Mouse (Mus musculus) embryonic facial prominence, embryonic 10.5 days (tissue): ENCODE results near the gene Gm17324. TPM values are rescaled to one million over a fixed set of nuclear protein-coding genes. Genes with fewer than 3 reads are reported as not detected.

Source experiments
- DNase-seq: peaks from one replicate; pipeline ENCODE4 v3.0.0-alpha.2; 2017; ENCODE audit warnings: low spot score
- H3K27ac ChIP-seq: fragments of 300-500 bp; sonication (generic); replicated peaks from 2 replicates; pipeline ENCODE4 v1.5.1; 2016; ENCODE audit warnings: mild to moderate bottlenecking
- H3K27me3 ChIP-seq: fragments of 300-500 bp; sonication (generic); replicated peaks from 2 replicates; pipeline ENCODE4 v1.6.1; 2016; ENCODE audit warnings: low read depth, mild to moderate bottlenecking; ENCODE audit not compliant: poor library complexity, severe bottlenecking
- H3K36me3 ChIP-seq: fragments of 300-500 bp; sonication (generic); replicated peaks from 2 replicates; pipeline ENCODE4 v1.6.1; 2016; ENCODE audit warnings: mild to moderate bottlenecking, moderate library complexity
- H3K4me1 ChIP-seq: fragments of 300-500 bp; sonication (generic); 2 replicates; pipeline ENCODE4 v1.6.1; 2016
- H3K4me3 ChIP-seq: fragments of 300-500 bp; sonication (generic); 2 replicates; pipeline ENCODE4 v1.5.1; 2016; ENCODE audit warnings: mild to moderate bottlenecking, moderate library complexity
- H3K9me3 ChIP-seq: fragments of 300-500 bp; sonication (generic); 2 replicates; pipeline ENCODE4 v1.6.1; 2016; ENCODE audit warnings: mild to moderate bottlenecking
- WGBS: fragments of 180-500 bp; shearing (Covaris S2); methylation state at CpG from one replicate; pipeline ENCODE4 v1.1.7; 2016; 5-methylcytosine and 5-hydroxymethylcytosine counted together
- polyA plus RNA-seq: library from polyadenylated mRNA; unstranded; fragments of >200 nt; fragmentation: Nextera tagmentation; extraction: Ambion mirVana; gene quantifications from 2 replicates; pipeline ENCODE4 v1.2.1, GENCODE M21; 2016

Gene Gm17324
- polyA plus RNA-seq, 1 experiment from 2014 or later, result 0.30 TPM

- WGBS, result 65% methylated on average over 5 of the region's 5 CpGs
- H3K4me3 ChIP-seq, result no peak overlapping the region
- no peak overlapping the region for H3K27ac ChIP-seq
- no peaks in the 10 kb centered on the region for H3K9me3 ChIP-seq
- peaks cover 44% of the 10 kb centered on the region for H3K36me3 ChIP-seq
- H3K27me3 ChIP-seq, result peaks cover 19% of the 10 kb centered on the region
- DNase-seq, result no peak
- H3K4me1 ChIP-seq, result peaks cover 13% of the 10 kb centered on the region
These were observed 1.8 kb upstream of the Gm17324 start for GRCm38 (mm10) chr9:78450404-78450803.

- H3K27me3 ChIP-seq, result peaks cover 47% of the 10 kb centered on the region
- H3K36me3 ChIP-seq, result peaks cover 19% of the 10 kb centered on the region
- WGBS, result 29% methylated on average over 9 of the region's 9 CpGs
- H3K4me3 ChIP-seq, result peak overlapping the region; percentile 100
- H3K27ac ChIP-seq, result peak overlapping the region; percentile 89
- peaks cover 20% of the 10 kb centered on the region for H3K4me1 ChIP-seq
- H3K9me3 ChIP-seq, result no peaks in the 10 kb centered on the region
- DNase-seq, result peak; percentile 20
These were observed 997 bp downstream of the Gm17324 start for GRCm38 (mm10) chr9:78447606-78447972.

GRCm38 (mm10) chr9:78442579-78443392 is 5.8 kb downstream of the Gm17324 start, which contains the start of gene Cgas:
Gene Cgas, minus strand, starts transcription at chr9:78443237.
- peak; percentile 67 for DNase-seq
- 1% methylated on average over 81 of the region's 81 CpGs for WGBS
- Histone ChIP-seq H3K9me3 (no peaks in the 10 kb centered on the region), H3K36me3 (no peaks in the 10 kb centered on the region), H3K4me1 (peaks cover 10% of the 10 kb centered on the region), H3K27me3 (peaks cover 88% of the 10 kb centered on the region), H3K27ac (peak within 1 kb of the TSS; percentile 74), H3K4me3 (peak within 1 kb of the TSS; percentile 58)

- 6% methylated on average over 9 of the region's 9 CpGs for WGBS
- peaks cover 87% of the 10 kb centered on the region for H3K27me3 ChIP-seq
- H3K4me3 ChIP-seq, result peak overlapping the region; percentile 58
- no peak for DNase-seq
- H3K9me3 ChIP-seq, result no peaks in the 10 kb centered on the region
- no peaks in the 10 kb centered on the region for H3K36me3 ChIP-seq
- peaks cover 8% of the 10 kb centered on the region for H3K4me1 ChIP-seq
- H3K27ac ChIP-seq, result no peak overlapping the region
These were observed 6.4 kb downstream of the Gm17324 start for GRCm38 (mm10) chr9:78442237-78442578.

GRCm38 (mm10) chr9:78439426-78439825 is 9.2 kb downstream of the Gm17324 start:
- Histone ChIP-seq H3K27me3 (peaks cover 59% of the 10 kb centered on the region), H3K9me3 (no peaks in the 10 kb centered on the region), H3K36me3 (no peaks in the 10 kb centered on the region), H3K4me1 (peaks cover 8% of the 10 kb centered on the region), H3K27ac (no peak overlapping the region), H3K4me3 (no peak overlapping the region)
- WGBS, result 67% methylated on average over 5 of the region's 5 CpGs
- DNase-seq, result no peak

- Histone ChIP-seq H3K27me3 (peaks cover 14% of the 10 kb centered on the region), H3K27ac (no peak overlapping the region), H3K36me3 (no peaks in the 10 kb centered on the region), H3K4me1 (peaks cover 4% of the 10 kb centered on the region), H3K9me3 (no peaks in the 10 kb centered on the region), H3K4me3 (no peak overlapping the region)
- WGBS, result 88% methylated on average over 5 of the region's 5 CpGs
- no peak for DNase-seq
These were observed 16.1 kb downstream of the Gm17324 start for GRCm38 (mm10) chr9:78432471-78432870.

- Histone ChIP-seq H3K36me3 (no peaks in the 10 kb centered on the region), H3K27ac (no peak overlapping the region), H3K9me3 (no peaks in the 10 kb centered on the region), H3K27me3 (peaks cover 15% of the 10 kb centered on the region), H3K4me1 (peaks cover 6% of the 10 kb centered on the region), H3K4me3 (no peak overlapping the region)
- no peak for DNase-seq
- 73% methylated on average over 6 of the region's 6 CpGs for WGBS
These were observed 18.1 kb downstream of the Gm17324 start for GRCm38 (mm10) chr9:78430486-78430885.

- no peaks in the 10 kb centered on the region for H3K9me3 ChIP-seq
These were observed 19.0 kb downstream of the Gm17324 start for GRCm38 (mm10) chr9:78429551-78429950.

GRCm38 (mm10) chr9:78428870-78429432 is 19.6 kb downstream of the Gm17324 start:
- 89% methylated on average over 4 of the region's 4 CpGs for WGBS
- Histone ChIP-seq H3K4me3 (no peak overlapping the region), H3K36me3 (no peaks in the 10 kb centered on the region), H3K27me3 (peaks cover 15% of the 10 kb centered on the region), H3K27ac (no peak overlapping the region), H3K4me1 (peaks cover 6% of the 10 kb centered on the region), H3K9me3 (no peaks in the 10 kb centered on the region)
- no peak for DNase-seq

More at GRCm38 (mm10) chr9:78429551-78429950, 19.0 kb downstream of the Gm17324 start:
- Histone ChIP-seq H3K27me3 (peaks cover 15% of the 10 kb centered on the region), H3K4me1 (peaks cover 6% of the 10 kb centered on the region), H3K4me3 (no peak overlapping the region), H3K27ac (no peak overlapping the region), H3K36me3 (no peaks in the 10 kb centered on the region)
- DNase-seq, result no peak
- WGBS, result 64% methylated on average over 2 of the region's 2 CpGs

GRCm38 (mm10) chr9:78428185-78428584 is 20.4 kb downstream of the Gm17324 start:
- H3K36me3 ChIP-seq, result no peaks in the 10 kb centered on the region
- 74% methylated on average over 6 of the region's 6 CpGs for WGBS

GRCm38 (mm10) chr9:78427362-78427781 is 21.2 kb downstream of the Gm17324 start:
- Histone ChIP-seq H3K4me1 (peaks cover 6% of the 10 kb centered on the region), H3K9me3 (no peaks in the 10 kb centered on the region), H3K36me3 (no peaks in the 10 kb centered on the region), H3K4me3 (peak overlapping the region; percentile 53), H3K27me3 (peaks cover 15% of the 10 kb centered on the region), H3K27ac (peak overlapping the region; percentile 35; the same call in 1 of the 2 replicates)
- WGBS, result 36% methylated on average over 27 of the region's 27 CpGs
- no peak for DNase-seq

More at GRCm38 (mm10) chr9:78428185-78428584, 20.4 kb downstream of the Gm17324 start:
- Histone ChIP-seq H3K4me3 (no peak overlapping the region), H3K27me3 (peaks cover 15% of the 10 kb centered on the region), H3K27ac (no peak overlapping the region), H3K9me3 (no peaks in the 10 kb centered on the region), H3K4me1 (peaks cover 6% of the 10 kb centered on the region)
- no peak for DNase-seq

- peaks cover 27% of the 10 kb centered on the region for H3K27me3 ChIP-seq
- no peaks in the 10 kb centered on the region for H3K4me1 ChIP-seq
- H3K9me3 ChIP-seq, result no peaks in the 10 kb centered on the region
- no peaks in the 10 kb centered on the region for H3K36me3 ChIP-seq
- 94% methylated on average over 7 of the region's 7 CpGs for WGBS
- DNase-seq, result no peak
- no peak overlapping the region for H3K4me3 ChIP-seq
- H3K27ac ChIP-seq, result no peak overlapping the region
These were observed 47.0 kb downstream of the Gm17324 start for GRCm38 (mm10) chr9:78401596-78401995.

- 90% methylated on average over 5 of the region's 5 CpGs for WGBS
- no peak for DNase-seq
- Histone ChIP-seq H3K4me1 (peaks cover 8% of the 10 kb centered on the region), H3K27ac (no peak overlapping the region), H3K9me3 (no peaks in the 10 kb centered on the region), H3K27me3 (peaks cover 37% of the 10 kb centered on the region), H3K4me3 (no peak overlapping the region), H3K36me3 (no peaks in the 10 kb centered on the region)
These were observed 48.0 kb downstream of the Gm17324 start for GRCm38 (mm10) chr9:78400570-78400969.
